Mouse (Mus musculus): Measurements from ENCODE around the gene Srgap1. TPM values are rescaled to one million over a fixed set of nuclear protein-coding genes. Genes with fewer than 3 reads are reported as not detected.

The Srgap1 gene
- polyA plus RNA-seq, 1 experiment: 16.2 TPM

DNA sequence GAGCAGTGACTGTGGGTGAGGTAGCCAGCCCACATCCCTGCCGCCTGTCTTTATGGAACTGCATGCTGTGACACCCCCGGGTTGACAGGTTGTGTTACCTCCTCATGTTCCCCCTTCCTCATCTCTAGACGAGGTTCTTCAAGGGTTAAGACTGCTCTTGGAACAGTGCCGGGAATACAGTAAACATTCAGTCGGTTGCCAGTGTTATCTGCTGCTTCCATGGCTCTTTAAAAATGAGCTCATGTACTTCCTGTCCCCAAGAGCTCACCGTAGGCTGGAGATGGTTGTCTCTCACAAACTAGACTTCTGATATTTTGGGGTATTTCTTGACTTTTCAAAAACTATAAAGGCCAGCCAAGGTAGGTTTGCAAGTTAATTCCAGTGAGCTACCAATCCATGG is 41.6 kb downstream of the Srgap1 start:
- H3K4me1 ChIP-seq (ENCODE audit: control insufficient read depth, insufficient read depth, low read length): peaks cover 7% of the 10 kb centered on the region; the same call in 1 of the 2 replicates
- H3K4me3 ChIP-seq (ENCODE audit: insufficient read depth, low read length): no peak overlapping the region
- no peak overlapping the region for H3K27ac ChIP-seq (ENCODE audit: insufficient read depth, low read length)
- TF ChIP-seq CTCF (IDR thresholded peaks at IDR 0.05; ENCODE audit: borderline replicate concordance, insufficient read depth, low read length) (no peak), POLR2A (IDR thresholded peaks at IDR 0.05; ENCODE audit: low read depth, low read length) (no peak)

- H3K4me1 ChIP-seq (ENCODE audit: control insufficient read depth, insufficient read depth, low read length): no peaks in the 10 kb centered on the region
- no peak overlapping the region for H3K4me3 ChIP-seq (ENCODE audit: insufficient read depth, low read length)
- TF ChIP-seq CTCF (IDR thresholded peaks at IDR 0.05; ENCODE audit: borderline replicate concordance, insufficient read depth, low read length): no peak
- TF ChIP-seq POLR2A (IDR thresholded peaks at IDR 0.05; ENCODE audit: low read depth, low read length): no peak
- no peak overlapping the region for H3K27ac ChIP-seq (ENCODE audit: insufficient read depth, low read length)
These were observed 44.2 kb downstream of the Srgap1 start for GRCm38 (mm10) chr10:122002930-122003329.

- no peak overlapping the region for H3K27ac ChIP-seq (ENCODE audit: insufficient read depth, low read length)
- TF ChIP-seq POLR2A (IDR thresholded peaks at IDR 0.05; ENCODE audit: low read depth, low read length) (no peak), CTCF (IDR thresholded peaks at IDR 0.05; ENCODE audit: borderline replicate concordance, insufficient read depth, low read length) (no peak)
- H3K4me3 ChIP-seq (ENCODE audit: insufficient read depth, low read length): no peak overlapping the region
- H3K4me1 ChIP-seq (ENCODE audit: control insufficient read depth, insufficient read depth, low read length): no peaks in the 10 kb centered on the region
These were observed 48.3 kb downstream of the Srgap1 start for GRCm38 (mm10) chr10:121998806-121999205.

DNA sequence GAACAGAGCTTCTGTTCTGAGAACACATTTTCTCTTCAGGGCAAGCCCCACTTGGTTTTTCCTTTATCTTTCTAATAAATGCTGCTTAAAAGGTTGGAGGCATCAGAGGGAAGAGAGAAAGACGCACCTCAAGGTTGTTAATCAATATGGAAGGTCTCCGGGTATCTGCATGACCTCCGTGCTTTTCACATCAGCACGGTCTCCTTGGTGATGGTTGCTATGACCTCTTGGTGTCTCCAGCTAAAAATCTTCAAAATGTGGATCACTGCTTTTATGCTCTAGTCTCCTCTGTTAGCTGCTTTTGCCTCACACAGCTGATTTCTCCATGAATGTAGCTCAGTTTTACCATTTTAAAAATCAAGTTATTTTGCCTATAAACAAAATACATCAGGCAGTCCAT is 50.6 kb downstream of the Srgap1 start:
- no peak overlapping the region for H3K27ac ChIP-seq (ENCODE audit: insufficient read depth, low read length)
- H3K4me3 ChIP-seq (ENCODE audit: insufficient read depth, low read length): no peak overlapping the region
- no peaks in the 10 kb centered on the region for H3K4me1 ChIP-seq (ENCODE audit: control insufficient read depth, insufficient read depth, low read length)
- no peak for TF ChIP-seq CTCF (IDR thresholded peaks at IDR 0.05; ENCODE audit: borderline replicate concordance, insufficient read depth, low read length)
- no peak for TF ChIP-seq POLR2A (IDR thresholded peaks at IDR 0.05; ENCODE audit: low read depth, low read length)

DNA sequence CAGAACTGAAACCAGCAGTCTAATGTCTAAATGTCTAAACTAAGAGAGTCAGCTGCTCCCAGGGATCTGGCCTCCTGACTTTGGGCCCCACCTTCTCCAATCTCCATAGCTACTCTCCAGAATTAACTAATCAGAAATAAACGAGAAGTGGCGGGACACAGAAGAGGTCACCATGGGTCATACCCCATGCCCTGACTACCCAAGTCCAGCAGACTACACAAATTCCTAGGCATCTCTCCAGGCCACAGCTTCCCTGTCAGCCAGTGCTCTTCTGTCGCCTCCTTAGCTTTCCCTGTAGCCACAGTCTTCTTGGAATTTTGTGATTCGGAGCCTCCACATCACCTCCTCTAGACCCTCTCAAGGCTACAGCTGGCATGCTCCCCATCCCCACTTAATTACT is 51.7 kb downstream of the Srgap1 start:
- Histone ChIP-seq H3K4me1 (ENCODE audit: control insufficient read depth, insufficient read depth, low read length) (no peaks in the 10 kb centered on the region), H3K4me3 (ENCODE audit: insufficient read depth, low read length) (no peak overlapping the region), H3K27ac (ENCODE audit: insufficient read depth, low read length) (no peak overlapping the region)
- TF ChIP-seq POLR2A (IDR thresholded peaks at IDR 0.05; ENCODE audit: low read depth, low read length): no peak
- no peak for TF ChIP-seq CTCF (IDR thresholded peaks at IDR 0.05; ENCODE audit: borderline replicate concordance, insufficient read depth, low read length)

- no peaks in the 10 kb centered on the region for H3K4me1 ChIP-seq (ENCODE audit: control insufficient read depth, insufficient read depth, low read length)
- H3K4me3 ChIP-seq (ENCODE audit: insufficient read depth, low read length): no peak overlapping the region
- TF ChIP-seq CTCF (IDR thresholded peaks at IDR 0.05; ENCODE audit: borderline replicate concordance, insufficient read depth, low read length) (no peak), POLR2A (IDR thresholded peaks at IDR 0.05; ENCODE audit: low read depth, low read length) (no peak)
- no peak overlapping the region for H3K27ac ChIP-seq (ENCODE audit: insufficient read depth, low read length)
These were observed 52.5 kb downstream of the Srgap1 start for GRCm38 (mm10) chr10:121994660-121995059.

GRCm38 (mm10) chr10:121992609-121993008 is 54.5 kb downstream of the Srgap1 start:
- TF ChIP-seq POLR2A (IDR thresholded peaks at IDR 0.05; ENCODE audit: low read depth, low read length) (no peak), CTCF (IDR thresholded peaks at IDR 0.05; ENCODE audit: borderline replicate concordance, insufficient read depth, low read length) (no peak)
- Histone ChIP-seq H3K4me1 (ENCODE audit: control insufficient read depth, insufficient read depth, low read length) (no peaks in the 10 kb centered on the region), H3K4me3 (ENCODE audit: insufficient read depth, low read length) (no peak overlapping the region), H3K27ac (ENCODE audit: insufficient read depth, low read length) (no peak overlapping the region)

DNA sequence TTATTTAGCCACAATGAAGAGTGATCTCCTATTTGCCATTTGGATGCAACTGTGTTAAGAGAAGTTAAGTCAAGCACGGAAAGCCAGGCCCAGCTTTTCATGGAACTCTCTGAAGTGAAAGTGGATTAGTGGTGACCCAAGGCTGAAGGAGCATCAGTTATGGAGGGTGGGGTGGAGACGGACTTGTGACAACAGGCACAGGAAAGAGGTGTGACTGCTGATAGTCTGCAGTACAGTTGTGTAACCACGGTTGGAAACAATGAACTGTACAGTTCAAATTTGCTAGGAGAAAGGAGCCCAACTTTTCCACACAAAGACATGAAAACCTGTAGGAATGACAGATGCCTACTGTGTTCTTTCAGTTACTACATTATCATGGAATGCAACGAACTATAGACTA is 60.1 kb downstream of the Srgap1 start:
- TF ChIP-seq POLR2A (IDR thresholded peaks at IDR 0.05; ENCODE audit: low read depth, low read length): no peak
- no peak for TF ChIP-seq CTCF (IDR thresholded peaks at IDR 0.05; ENCODE audit: borderline replicate concordance, insufficient read depth, low read length)

DNA sequence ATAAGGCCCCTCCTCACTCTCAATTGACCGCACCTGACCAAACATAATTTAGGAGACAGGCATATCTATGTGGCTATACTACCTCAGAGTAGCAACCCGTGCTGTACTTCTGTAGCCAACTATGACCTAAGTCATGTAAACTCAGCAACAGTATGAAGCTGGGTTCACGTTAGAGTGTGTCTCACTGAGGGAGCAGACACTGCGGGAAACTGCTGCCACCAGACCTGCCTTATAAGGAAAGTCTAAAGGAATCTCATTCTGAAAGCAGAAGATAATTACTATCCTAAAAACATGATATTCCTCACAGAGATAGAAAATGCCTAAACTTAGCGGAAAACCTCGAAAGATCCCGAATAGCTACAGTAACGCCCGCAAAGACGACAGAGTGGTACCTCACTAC is 62.2 kb downstream of the Srgap1 start:
- TF ChIP-seq POLR2A (IDR thresholded peaks at IDR 0.05; ENCODE audit: low read depth, low read length): no peak
- no peak for TF ChIP-seq CTCF (IDR thresholded peaks at IDR 0.05; ENCODE audit: borderline replicate concordance, insufficient read depth, low read length)
- Histone ChIP-seq H3K4me3 (ENCODE audit: insufficient read depth, low read length) (no peak overlapping the region), H3K27ac (ENCODE audit: insufficient read depth, low read length) (no peak overlapping the region), H3K4me1 (ENCODE audit: control insufficient read depth, insufficient read depth, low read length) (no peaks in the 10 kb centered on the region)

More for the DNA sequence above, 60.1 kb downstream of the Srgap1 start:
- H3K27ac ChIP-seq (ENCODE audit: insufficient read depth, low read length): no peak overlapping the region
- no peak overlapping the region for H3K4me3 ChIP-seq (ENCODE audit: insufficient read depth, low read length)
- H3K4me1 ChIP-seq (ENCODE audit: control insufficient read depth, insufficient read depth, low read length): no peaks in the 10 kb centered on the region

- Histone ChIP-seq H3K4me1 (ENCODE audit: control insufficient read depth, insufficient read depth, low read length) (no peaks in the 10 kb centered on the region; the same call in 1 of the 2 replicates), H3K27ac (ENCODE audit: insufficient read depth, low read length) (no peak overlapping the region), H3K4me3 (ENCODE audit: insufficient read depth, low read length) (no peak overlapping the region)
- TF ChIP-seq POLR2A (IDR thresholded peaks at IDR 0.05; ENCODE audit: low read depth, low read length): no peak
- TF ChIP-seq CTCF (IDR thresholded peaks at IDR 0.05; ENCODE audit: borderline replicate concordance, insufficient read depth, low read length): no peak
These were observed 63.0 kb downstream of the Srgap1 start for GRCm38 (mm10) chr10:121983993-121984610.
